Mouse (Mus musculus): ENCODE measurements around the gene 4930539E08Rik. TPM values are rescaled to one million over a fixed set of nuclear protein-coding genes. Genes with fewer than 3 reads are reported as not detected.

The 4930539E08Rik gene
- polyA plus RNA-seq (2014; fragmentation: Illumina TruSeq; extraction: RNeasy Lipid Tissue Mini Kit (QIAGEN cat#74804)) = not detected

DNA sequence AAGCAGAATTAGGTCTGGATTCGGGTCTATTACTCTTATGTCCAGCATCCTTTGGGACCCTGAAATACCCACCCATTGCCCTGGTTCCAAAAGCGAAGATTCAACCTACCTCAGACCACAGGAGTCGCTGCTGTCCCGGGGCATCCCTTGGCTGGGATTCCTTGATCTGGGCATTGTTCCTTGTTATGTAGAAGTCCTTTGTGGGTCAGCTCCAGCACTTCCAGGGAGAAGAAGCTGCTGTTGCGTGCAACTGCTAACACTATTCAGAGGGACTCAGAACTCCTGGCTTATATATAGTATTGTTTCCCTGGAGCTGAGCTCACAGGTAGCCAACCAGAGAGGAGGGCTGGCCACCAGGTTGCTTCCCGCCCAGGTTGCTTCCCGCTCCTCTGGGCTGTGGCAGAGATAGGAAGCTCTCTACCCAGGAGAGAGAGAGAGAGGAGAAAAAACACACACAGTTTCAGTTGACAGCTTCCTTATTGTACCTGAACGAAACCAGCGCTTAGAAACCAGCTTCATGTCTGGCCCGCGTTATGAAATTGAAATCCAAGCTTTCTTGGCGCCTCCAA, at the start of gene 4930539E08Rik:
4930539E08Rik (minus strand) TSS at position 265 of the 569 bp plus-strand sequence.

DNA sequence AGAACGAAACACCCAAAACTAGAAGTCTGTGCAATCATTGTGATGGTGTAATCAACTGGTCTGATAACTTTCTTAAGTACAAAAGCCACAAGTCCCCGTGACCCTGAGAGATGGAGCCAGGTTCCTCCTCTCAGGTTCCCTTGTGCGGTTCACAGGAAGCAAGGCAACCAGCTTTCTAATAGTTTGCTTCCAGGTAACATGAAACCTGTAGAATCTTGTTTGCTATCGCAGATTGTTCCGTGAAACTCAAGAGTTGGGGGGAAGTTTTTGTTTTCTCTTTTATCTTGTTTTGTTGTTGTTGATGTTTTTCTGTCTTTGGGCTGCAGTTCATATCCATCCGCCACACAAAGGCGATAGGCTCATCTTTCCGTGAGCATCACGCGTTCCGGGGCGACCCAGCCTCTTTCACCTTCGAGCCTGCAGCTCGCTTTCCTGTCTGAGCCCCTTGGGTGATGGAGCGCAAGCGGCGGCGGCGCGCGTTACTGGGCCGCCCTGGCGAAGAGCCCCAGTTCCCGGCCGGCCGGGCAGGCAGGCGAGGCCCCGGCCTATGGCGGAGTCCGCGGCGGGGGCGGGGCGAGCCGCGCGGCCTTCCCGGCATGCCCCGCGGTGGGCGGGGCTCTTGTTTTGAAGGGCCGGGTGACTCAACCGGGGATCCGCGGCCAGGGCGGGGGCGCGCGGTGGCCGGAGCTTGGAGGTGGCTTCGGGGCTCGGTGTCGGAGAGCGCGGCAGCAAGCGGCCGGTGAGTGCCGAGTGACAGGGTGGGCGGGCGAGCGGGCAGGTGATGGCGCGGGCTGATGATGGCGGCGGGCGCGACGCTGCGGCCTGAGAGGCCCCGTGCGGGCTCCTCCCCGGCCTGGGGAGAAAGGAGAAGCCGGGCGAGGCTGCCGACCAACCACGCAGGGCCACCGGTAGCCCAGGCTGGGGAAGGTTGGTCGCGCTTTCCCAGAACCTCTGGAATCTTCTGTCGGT, 37.0 kb upstream of the 4930539E08Rik start, which contains the start of gene Kctd20:
Kctd20 (plus strand) TSS at position 120 of the 969 bp plus-strand sequence.

DNA sequence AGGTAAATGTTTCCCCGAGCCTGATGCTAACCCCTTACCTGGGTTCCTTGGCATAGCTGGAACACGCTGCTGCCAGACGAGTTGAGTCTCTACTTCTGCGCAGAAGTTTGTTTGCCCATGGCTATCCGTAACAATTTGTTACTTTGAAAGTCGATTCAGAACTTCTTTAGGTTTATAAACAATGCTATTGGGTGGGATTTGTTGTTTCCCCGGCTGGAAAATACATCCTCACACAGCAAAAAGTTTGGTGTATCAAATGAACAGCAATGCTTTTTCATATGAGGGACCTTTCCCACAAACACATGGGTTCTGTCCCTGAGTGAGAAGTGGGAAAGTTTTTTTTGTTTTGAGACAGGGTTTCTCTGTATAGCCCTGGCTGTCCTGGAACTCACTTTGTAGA, 28.6 kb upstream of the 4930539E08Rik start, which contains the start of gene Pxt1:
Pxt1 (minus strand) TSS at position 101 of the 400 bp plus-strand sequence.

DNA sequence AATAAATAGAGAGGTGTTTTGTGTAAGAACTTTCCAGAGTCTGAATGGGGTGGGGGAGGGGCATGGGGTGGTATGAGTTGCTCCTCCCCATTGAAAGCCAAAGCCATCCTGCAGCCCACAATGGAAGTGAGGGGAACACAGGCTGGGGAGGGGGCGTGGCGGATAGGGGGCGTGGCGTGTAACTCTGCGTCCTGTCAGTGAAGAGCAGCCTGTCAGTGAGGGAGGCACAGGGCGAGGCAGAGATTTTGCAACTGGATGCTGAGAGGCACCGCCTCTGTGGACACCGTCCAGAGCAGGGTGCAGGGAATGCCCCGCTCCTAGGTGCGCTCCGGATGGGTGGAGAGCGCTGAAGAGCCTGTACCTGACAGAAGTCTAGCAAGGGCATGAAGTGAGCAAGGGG, 56.9 kb downstream of the 4930539E08Rik start, which contains the start of gene Pnpla1:
Pnpla1 (plus strand) TSS at position 207 of the 400 bp plus-strand sequence.

Other genes with a start within 250 kb of the 4930539E08Rik start
- gene Slc26a8, start 225.1 kb downstream of the 4930539E08Rik start, polyA plus RNA-seq (2014; fragmentation: Illumina TruSeq; extraction: RNeasy Lipid Tissue Mini Kit (QIAGEN cat#74804)) = 0.97 TPM
- 42.5 TPM for gene Mapk14, start 224.0 kb downstream of the 4930539E08Rik start, polyA plus RNA-seq (2014; fragmentation: Illumina TruSeq; extraction: RNeasy Lipid Tissue Mini Kit (QIAGEN cat#74804))
- 1.9 TPM for gene AC170998.1, start 189.2 kb downstream of the 4930539E08Rik start, polyA plus RNA-seq (2014; fragmentation: Illumina TruSeq; extraction: RNeasy Lipid Tissue Mini Kit (QIAGEN cat#74804))
- gene Mapk13, start 146.0 kb downstream of the 4930539E08Rik start, polyA plus RNA-seq (2014; fragmentation: Illumina TruSeq; extraction: RNeasy Lipid Tissue Mini Kit (QIAGEN cat#74804)) = not detected
- 18.4 TPM for gene Brpf3, start 114.2 kb downstream of the 4930539E08Rik start, polyA plus RNA-seq (2014; fragmentation: Illumina TruSeq; extraction: RNeasy Lipid Tissue Mini Kit (QIAGEN cat#74804))
- not detected for gene Pnpla1, start 56.9 kb downstream of the 4930539E08Rik start, polyA plus RNA-seq (2014; fragmentation: Illumina TruSeq; extraction: RNeasy Lipid Tissue Mini Kit (QIAGEN cat#74804))
- not detected for gene Pxt1, start 28.5 kb upstream of the 4930539E08Rik start, polyA plus RNA-seq (2014; fragmentation: Illumina TruSeq; extraction: RNeasy Lipid Tissue Mini Kit (QIAGEN cat#74804))
- gene Kctd20, start 36.6 kb upstream of the 4930539E08Rik start, polyA plus RNA-seq (2014; fragmentation: Illumina TruSeq; extraction: RNeasy Lipid Tissue Mini Kit (QIAGEN cat#74804)) = 54.1 TPM
- gene Stk38, start 92.7 kb upstream of the 4930539E08Rik start, polyA plus RNA-seq (2014; fragmentation: Illumina TruSeq; extraction: RNeasy Lipid Tissue Mini Kit (QIAGEN cat#74804)) = 99.1 TPM
- 744 TPM for gene Srsf3, start 117.3 kb upstream of the 4930539E08Rik start, polyA plus RNA-seq (2014; fragmentation: Illumina TruSeq; extraction: RNeasy Lipid Tissue Mini Kit (QIAGEN cat#74804))
- gene Cdkn1a, start 175.7 kb upstream of the 4930539E08Rik start, polyA plus RNA-seq (2014; fragmentation: Illumina TruSeq; extraction: RNeasy Lipid Tissue Mini Kit (QIAGEN cat#74804)) = 14.2 TPM
- not detected for gene Rab44, start 198.8 kb upstream of the 4930539E08Rik start, polyA plus RNA-seq (2014; fragmentation: Illumina TruSeq; extraction: RNeasy Lipid Tissue Mini Kit (QIAGEN cat#74804))

Data from ovary, adult 10 weeks (tissue).